Mouse (Mus musculus) E14TG2a.4 (cell line): ENCODE measurements at regions not wholly inside any gene's neighbourhood (a gene's known extent, or its start where the extent isn't known, plus 50 kb on each side); places are given as distances from the start of the nearest gene placed in this dataset.

Experiments used
- CTCF ChIP-seq: conservative IDR thresholded peaks from 2 replicates; pipeline ENCODE4 v1.5.1; 2014; ENCODE audit warnings: low read length
- POU5F1 ChIP-seq: IDR thresholded peaks from 2 replicates; pipeline ENCODE4 v1.6.1; 2014; ENCODE audit warnings: low read length, borderline replicate concordance

GRCm38 (mm10) chr10:98504524-98504923 is 409.7 kb upstream of the Atp2b1 start:
- no peak for TF ChIP-seq CTCF
- no peak for TF ChIP-seq POU5F1
